Mouse (Mus musculus): ENCODE measurements around the gene Kpna6. TPM values are rescaled to one million over a fixed set of nuclear protein-coding genes. Genes with fewer than 3 reads are reported as not detected.

Kpna6 gene
- total RNA-seq, 2 experiments from 2014 or later = 74.7 to 90.0 TPM

GRCm38 (mm10) chr4:129618786-129619691 is 53.5 kb downstream of the Kpna6 start, which contains the start of gene Iqcc:
TSS of gene Iqcc (minus strand) at chr4:129619099.
- DNase-seq (ENCODE audit: low spot score in 2 of 2) = peak; percentile 94 to 96

- no peak for DNase-seq (ENCODE audit: low spot score in 2 of 2)
Measured at GRCm38 (mm10) chr4:129618031-129618430, 54.5 kb downstream of the Kpna6 start.

DNA sequence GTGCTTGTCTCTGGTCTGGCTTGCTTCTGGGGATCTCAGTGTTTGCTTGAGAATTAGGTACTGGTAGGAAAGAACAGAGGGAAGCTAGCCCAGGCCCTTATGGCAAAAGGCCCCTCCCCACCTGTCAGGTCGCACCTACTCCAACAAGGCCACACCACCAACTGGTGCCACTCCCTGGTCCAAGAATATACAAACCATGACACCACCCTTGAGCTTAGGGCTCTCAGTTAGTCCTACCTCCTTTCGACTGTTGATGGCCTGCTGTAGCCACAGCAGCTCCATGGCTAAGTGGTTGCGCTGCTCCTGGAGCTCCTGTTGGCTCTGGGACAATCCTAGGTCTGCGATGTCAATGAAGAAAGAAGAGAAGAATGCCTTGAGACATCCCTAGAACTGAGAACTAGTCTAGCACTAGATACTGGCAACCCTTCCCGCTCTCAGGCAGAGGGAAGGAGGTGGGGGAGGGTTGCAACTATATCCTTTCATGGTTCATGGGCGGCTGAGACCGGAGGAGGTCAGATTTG is 55.4 kb downstream of the Kpna6 start:
- DNase-seq (ENCODE audit: low spot score in 2 of 2) = no peak

DNA sequence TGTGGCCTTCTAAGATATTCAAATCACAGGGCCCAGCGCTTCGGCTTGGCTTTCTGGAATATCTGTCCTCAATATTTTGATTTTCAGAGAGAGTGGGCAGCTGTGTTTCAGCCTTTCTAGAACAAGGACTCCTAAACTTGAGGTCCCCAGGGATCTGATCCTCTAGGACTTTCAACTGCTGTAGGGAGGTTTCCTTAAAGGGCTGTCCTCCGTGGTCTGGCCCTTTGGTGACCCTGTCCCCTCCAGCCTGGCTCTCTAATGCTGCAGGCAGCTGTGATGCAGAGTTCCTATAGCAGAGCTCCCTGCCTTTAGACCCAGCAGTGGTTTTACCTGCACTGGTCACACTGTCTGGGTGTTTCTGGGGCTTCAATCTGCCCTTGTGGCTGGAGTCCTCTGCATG is 55.9 kb downstream of the Kpna6 start:
- DNase-seq (ENCODE audit: low spot score in 2 of 2) = no peak

- no peak for DNase-seq (ENCODE audit: low spot score in 2 of 2)
Measured at GRCm38 (mm10) chr4:129615801-129616290, 56.7 kb downstream of the Kpna6 start.

DNA sequence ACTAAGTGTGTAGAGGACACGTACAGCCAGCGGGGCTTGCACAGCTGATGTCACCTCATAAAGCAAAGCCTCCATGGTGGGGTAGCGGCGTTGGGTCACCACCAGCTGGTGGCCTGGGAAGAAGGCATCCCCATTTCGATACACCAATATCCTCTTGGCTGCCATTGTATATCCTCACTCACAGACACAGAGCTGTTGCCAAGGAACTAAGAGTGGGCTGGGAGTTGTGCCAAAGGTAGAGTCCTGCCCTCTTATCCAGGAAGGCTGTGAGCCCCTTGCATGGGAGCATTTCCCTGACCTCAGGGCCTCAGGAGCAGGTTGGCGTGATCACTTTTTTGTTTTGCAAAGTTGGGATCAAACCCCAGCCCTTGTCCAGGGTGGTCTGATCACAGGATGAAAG is 58.5 kb downstream of the Kpna6 start, which contains the start of gene Dcdc2b:
TSS of gene Dcdc2b (minus strand) at position 165 of the 400 bp plus-strand sequence.
- DNase-seq (ENCODE audit: low spot score in 2 of 2) = no peak

DNA sequence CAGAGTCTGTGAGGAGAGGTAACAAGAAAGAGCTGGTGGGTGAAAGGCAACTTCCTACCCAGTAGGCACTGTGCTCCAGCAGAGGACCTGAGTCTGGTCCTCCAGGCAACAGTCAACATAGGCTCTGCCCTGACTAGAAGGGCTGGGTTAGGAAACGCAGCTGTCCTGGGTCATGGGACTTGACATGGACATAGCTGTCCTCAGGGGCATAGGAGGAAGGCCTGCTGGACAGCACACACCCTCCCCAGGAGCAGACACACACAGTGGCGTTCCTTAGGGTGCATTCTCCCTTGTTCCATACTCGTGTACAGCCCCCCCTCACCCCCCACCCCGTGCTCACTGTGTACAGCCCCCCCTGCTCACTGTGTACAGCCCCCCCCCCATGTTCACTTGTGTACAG is 62.1 kb downstream of the Kpna6 start:
- no peak for DNase-seq (ENCODE audit: low spot score in 2 of 2)

GRCm38 (mm10) chr4:129610026-129610425 is 62.5 kb downstream of the Kpna6 start:
- no peak for DNase-seq (ENCODE audit: low spot score in 2 of 2)

DNA sequence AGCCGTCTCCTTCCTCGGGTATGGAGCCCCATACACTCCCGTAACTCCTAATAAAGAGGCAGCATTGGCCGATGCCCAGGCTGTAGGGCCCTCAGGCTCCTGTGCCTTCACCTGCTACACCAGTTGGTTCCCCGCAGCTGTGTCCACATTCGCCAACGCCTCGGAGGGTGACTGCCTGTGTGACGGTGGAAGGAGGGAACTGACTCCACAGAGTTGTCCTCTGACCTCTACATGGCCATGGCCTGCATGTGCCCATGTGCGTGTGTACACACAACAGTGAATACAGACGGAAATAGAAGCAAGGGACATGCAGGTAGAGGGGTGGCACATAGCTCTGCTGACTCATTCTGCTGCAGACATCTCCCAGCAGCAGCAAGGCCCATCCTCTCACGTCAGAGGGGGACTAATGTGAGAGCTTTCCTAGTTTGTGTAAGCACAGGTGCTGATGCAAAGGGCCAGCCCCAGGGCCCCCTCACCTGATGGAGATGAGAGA is 63.4 kb downstream of the Kpna6 start:
- DNase-seq (ENCODE audit: low spot score in 2 of 2) = no peak

DNA sequence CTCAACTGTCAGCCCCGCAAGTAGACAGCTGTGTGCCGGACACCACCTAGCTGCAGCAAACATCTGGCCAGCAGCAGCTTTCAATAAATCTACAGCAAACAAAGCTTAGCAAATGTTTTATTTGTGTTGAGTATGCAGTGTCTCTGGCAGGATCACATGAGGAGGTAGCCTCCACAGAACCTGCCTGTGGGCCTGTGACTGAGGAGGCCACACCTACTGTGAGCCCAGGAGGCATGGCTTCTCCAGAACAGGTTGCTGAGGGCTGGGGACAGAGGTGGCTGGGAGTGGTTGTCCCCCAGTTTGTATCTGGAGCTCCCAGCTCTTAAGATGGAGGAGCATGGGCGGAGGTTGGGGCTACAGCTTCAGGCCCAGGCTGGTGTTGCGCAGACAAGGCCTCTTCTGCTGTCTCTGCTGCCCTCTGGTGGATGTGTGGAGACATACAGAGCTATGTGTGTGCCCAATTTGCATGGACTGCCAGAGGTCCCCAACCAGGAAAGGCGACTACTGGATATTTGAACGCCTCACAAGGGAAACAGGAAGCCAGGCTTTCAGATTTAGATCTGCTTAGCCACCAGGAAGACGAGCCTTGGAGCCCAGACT is 64.0 kb downstream of the Kpna6 start:
- DNase-seq (ENCODE audit: low spot score in 2 of 2) = peak; percentile 82 to 86

DNA sequence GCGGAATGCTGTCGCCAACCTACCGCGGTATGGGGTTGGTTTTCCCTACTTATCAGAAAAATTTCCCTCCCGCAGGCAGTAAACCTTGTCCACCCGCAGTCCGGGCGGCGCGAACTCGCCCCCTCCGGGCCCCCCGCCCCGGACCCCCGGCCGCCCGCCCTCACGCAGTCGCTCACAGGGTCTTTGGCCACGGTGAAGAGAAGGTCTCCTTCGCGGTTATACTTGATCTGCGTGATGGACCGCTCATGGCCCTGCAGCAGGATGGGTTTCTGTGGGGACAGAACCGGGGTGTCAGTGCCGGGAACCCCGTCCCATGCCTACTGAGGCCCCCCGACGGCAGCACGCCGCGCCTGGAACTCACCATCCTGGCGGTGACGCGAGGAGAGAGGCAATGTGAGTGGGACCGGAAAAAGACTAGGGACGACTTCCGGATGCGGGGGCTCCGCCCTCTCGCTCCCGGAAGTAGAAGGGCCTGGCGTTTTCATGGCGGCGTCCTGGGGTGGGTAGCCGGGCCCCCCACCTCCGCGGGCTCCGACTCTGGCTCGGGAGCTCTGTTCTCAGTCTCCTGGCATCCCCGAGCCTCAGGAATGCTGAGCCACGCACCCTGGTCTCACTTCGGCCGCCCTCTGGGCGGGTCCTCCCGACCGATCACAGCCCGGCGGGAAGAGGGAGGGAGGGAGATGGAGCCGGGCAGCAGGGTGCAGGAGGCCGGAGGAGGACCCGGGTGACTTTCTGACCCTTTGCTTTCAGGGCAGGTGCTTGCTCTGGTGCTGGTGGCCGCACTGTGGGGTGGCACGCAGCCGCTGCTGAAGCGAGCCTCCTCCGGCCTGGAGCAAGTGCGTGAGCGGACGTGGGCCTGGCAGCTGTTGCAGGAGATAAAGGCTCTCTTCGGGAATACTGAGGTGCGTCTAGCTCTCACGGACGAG is 72.1 kb downstream of the Kpna6 start, which contains the start of the genes Eif3i and Tmem234:
TSS of gene Eif3i (minus strand) at position 416 of the 926 bp plus-strand sequence.
TSS of gene Tmem234 (plus strand) at position 436 of the 926 bp plus-strand sequence.
- DNase-seq (ENCODE audit: low spot score in 2 of 2) = peak; percentile 82 to 84

Small RNA genes lying within 50 kb of the gene (microRNA-seq; reads per million reads assigned to microRNA genes)
- 2.0 to 2.2 reads per million in 2 experiments for gene Mir7016

Other genes with a start within 250 kb of the Kpna6 start
- 1 to 10 TPM; 4.4 to 5.1 TPM for gene Zbtb8b, start 231.9 kb downstream of the Kpna6 start, total RNA-seq (2021)
- 10 to 100 TPM; 41.4 to 46.9 TPM for gene Bsdc1, start 211.2 kb downstream of the Kpna6 start, total RNA-seq (2021)
- gene Tssk3, start 181.7 kb downstream of the Kpna6 start, total RNA-seq (2021) = under 1 TPM; 0.37 to 0.51 TPM
- 1 to 10 TPM; 1.0 to 2.0 TPM for gene Fam229a, start 181.6 kb downstream of the Kpna6 start, total RNA-seq (2021)
- 100 to 1,000 TPM; 713 to 734 TPM for gene Marcksl1, start 159.2 kb downstream of the Kpna6 start, total RNA-seq (2021)
- gene Hdac1, start 130.1 kb downstream of the Kpna6 start, total RNA-seq (2021) = 10 to 100 TPM; 40.5 to 40.9 TPM
- 1 to 10 TPM; 9.1 to 9.3 TPM for gene Lck, start 99.1 kb downstream of the Kpna6 start, total RNA-seq (2021)
- gene Fam167b, start 94.2 kb downstream of the Kpna6 start, total RNA-seq (2021) = not detected
- 100 to 1,000 TPM; 136 to 140 TPM for gene Eif3i, start 72.1 kb downstream of the Kpna6 start, total RNA-seq (2021)
- gene Tmem234, start 72.1 kb downstream of the Kpna6 start, total RNA-seq (2021) = 10 to 100 TPM; 95.6 to 99.1 TPM
- 1 to 10 TPM; 3.1 to 5.3 TPM for gene Dcdc2b, start 58.5 kb downstream of the Kpna6 start, total RNA-seq (2021)
- gene Iqcc, start 53.7 kb downstream of the Kpna6 start, total RNA-seq (2021) = 10 to 100 TPM; 27.5 to 27.6 TPM
- 100 to 1,000 TPM; 123 to 140 TPM for gene Ccdc28b, start 48.8 kb downstream of the Kpna6 start, total RNA-seq (2021)
- 10 to 100 TPM; 41.4 to 46.8 TPM for gene Txlna, start 31.7 kb downstream of the Kpna6 start, total RNA-seq (2021)
- gene Tmem39b, start 24.1 kb upstream of the Kpna6 start, total RNA-seq (2021) = 10 to 100 TPM; 13.0 to 13.1 TPM
- gene Khdrbs1, start 69.5 kb upstream of the Kpna6 start, total RNA-seq (2021) = 100 to 1,000 TPM in 1 of 2 experiments, 10 to 100 TPM in 1; 99.3 to 108 TPM
- 100 to 1,000 TPM; 125 to 136 TPM for gene Ptp4a2, start 138.5 kb upstream of the Kpna6 start, total RNA-seq (2021)

All from layer of hippocampus, postnatal 10 days (tissue).